Mouse (Mus musculus) ES-E14 (cell line): ENCODE measurements around the gene Hsh2d.

ENCODE experiments used
- HCFC1 ChIP-seq: IDR thresholded peaks from 2 replicates; pipeline ENCODE4 v1.6.1; 2012; ENCODE audit warnings: low read length, inconsistent platforms, borderline replicate concordance; ENCODE audit not compliant: insufficient read depth
- ZC3H11A ChIP-seq: IDR thresholded peaks from 2 replicates; pipeline ENCODE4 v1.6.1; 2012; ENCODE audit warnings: low read depth, mild to moderate bottlenecking, inconsistent platforms, low read length, borderline replicate concordance

DNA sequence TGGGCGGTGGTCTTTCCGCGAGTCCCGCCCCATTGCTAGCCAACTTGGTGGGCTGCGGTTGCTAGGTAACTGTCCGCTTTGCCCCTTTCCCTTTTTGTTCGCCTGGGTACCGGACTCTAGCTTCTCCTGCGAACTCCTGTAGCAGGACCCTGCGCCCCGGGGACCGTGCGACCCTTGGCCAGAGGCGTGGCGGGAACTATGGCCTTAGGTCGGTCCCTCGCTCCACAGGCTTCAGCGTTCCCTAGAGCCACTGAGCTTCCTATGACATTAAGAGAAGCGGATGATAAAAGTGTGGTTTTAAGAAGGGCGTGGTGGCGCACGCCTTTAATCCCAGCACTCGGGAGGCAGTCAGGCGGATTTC is 50.9 kb downstream of the Hsh2d start:
- TF ChIP-seq HCFC1 (no peak), ZC3H11A (no peak)
